Mouse (Mus musculus) CD8-positive naive resting alpha-beta T cell, adult 2 months (primary cell): ENCODE measurements at regions not wholly inside any gene's neighbourhood (a gene's known extent, or its start where the extent isn't known, plus 50 kb on each side); places are given as distances from the start of the nearest gene placed in this dataset.

Experiments used
- DNase-seq, 2 experiments: peaks; one replicate each; pipeline ENCODE4 v3.0.0; 2022; ENCODE audit warnings: low read depth in 2 of 2, low spot score in 2 of 2

DNA sequence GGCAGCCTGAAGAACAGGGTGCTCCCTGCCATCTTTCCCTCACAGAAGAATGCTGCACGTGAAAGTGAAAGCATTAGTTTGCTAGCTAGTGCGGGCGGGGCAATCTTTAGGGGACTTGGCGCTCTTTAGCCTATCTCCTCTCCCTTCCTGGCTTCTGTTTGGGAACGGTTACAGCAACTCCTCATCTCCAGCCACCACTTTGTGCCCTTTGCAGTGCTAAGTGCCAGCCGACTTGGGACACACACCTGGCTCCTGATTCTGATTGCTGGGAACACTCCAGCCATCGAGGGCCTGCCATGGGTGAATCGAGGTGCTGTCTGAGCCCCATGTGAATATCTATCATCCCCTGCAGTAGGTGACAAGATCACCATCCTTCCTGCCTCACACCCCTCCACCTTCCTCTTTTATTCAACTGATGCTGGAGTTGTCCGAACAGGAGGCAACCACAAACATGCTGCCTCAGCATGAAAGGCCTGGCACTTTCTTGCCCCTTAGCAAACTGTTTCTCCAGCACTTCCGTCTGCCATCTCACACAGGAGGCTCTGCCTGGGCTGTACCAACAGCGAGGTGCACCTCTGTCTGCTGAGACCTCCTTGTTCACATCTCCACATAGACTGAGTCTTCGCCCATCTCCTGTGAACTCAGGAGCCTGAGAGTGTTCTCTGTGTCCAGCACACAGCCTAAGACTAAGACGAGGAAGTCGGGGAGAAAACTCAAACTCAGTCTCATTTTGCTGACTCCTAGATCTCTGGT is 66.2 kb upstream of the Glrp1 start:
- no peak for DNase-seq

DNA sequence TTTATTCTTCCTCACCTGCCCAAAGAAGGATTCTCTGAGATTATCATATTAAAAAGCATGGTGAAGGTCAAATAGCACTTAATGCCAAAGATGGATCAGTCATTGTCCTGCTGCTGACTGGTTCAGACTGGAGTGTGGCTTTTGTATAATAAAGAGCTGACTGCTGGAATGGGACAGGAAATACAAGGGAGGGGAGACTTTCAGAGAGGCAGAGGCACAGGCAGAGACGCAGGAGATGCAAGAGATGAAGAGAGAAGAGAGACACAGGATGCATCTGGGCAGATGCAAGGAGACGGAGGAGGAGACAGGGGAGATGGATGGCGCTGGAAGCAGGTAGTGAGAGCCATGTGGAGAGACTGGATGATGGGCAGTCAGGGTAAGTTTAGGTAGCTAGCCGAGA is 65.4 kb upstream of the Glrp1 start:
- DNase-seq: no peak

DNA sequence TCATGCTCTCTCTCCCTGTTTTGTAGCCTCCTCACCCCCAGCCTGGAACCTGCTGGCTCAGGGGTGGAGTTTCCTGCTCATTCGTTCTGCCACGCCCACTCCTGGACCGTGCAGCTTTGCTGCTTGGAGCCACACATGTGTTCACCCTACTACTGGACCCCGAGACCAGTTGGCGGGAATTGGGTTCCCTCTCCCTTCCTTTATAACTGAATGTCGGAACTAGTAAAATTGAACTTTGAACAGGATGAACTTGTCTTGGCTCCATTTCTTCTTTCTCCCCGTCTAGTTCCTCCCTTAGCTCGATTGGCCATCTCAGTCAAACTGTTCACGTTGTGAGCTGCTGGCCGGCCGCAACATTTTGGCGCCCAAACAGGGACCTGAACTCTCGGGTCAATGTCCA is 62.3 kb upstream of the Glrp1 start:
- no peak for DNase-seq

DNA sequence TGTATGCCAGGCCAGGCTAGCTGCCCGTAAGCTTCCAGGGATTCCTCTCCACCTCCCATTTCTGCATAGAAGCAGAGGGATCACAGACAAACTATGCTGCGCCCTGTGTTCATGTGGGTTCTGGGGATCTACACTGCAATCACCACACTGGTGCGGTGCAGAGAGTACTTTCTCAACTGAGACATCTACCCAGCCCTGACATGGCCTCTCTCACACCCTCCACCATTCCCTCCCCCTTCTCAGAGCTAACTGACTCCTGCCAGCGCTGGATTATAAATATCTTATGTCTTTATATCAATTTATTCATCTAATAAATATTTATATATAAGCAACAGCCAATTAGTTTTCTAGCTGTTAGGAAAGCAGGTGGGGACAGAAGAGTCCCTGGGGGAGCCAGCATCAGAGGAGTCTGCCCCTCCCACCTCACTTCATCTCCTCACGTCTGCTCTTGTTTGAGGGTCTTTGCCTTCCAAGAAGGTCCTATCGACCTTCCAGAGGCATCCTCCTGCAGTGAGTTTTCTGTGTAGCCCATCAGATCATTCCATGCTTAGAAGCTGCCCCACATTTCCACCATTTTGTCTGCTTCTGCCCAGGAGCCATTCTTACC is 58.7 kb upstream of the Glrp1 start:
- DNase-seq: no peak

DNA sequence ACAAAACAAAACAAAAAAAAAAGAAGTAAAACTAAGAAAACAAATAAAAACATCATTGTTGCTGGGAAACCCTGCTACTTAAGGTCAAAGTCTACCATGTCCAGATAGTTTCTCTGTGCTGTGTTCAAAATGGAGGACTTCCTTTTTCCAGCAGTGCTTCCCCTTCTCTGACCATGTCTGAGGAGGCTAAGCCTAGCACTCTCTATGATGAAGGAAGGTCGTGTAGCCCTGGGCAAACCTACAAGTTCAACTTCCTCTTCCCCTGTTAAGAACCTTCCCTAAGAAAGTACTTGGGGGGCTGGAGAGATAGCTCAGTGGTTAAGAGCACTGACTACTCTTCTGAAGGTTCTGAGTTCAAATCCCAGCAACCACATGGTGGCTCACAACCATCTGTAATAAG is 57.3 kb upstream of the Glrp1 start:
- DNase-seq: no peak

DNA sequence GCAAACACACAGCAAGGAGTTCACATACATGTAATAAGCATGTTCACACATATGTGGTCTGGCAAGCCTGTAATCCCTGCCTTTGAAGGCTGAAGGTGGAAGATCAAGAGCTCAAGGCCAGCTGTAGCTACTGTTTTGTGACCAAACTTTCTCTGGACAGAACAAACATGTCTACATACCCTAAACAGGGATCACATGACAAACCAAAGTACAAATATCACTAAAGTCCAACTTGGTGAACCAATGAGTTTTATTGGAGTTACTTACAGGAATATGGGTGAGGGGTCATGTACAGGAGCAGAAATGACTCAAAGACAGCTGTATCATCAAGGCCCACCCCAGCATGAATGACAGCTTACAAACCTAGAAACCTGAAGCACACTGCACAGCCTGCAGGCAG is 56.6 kb upstream of the Glrp1 start:
- no peak for DNase-seq

DNA sequence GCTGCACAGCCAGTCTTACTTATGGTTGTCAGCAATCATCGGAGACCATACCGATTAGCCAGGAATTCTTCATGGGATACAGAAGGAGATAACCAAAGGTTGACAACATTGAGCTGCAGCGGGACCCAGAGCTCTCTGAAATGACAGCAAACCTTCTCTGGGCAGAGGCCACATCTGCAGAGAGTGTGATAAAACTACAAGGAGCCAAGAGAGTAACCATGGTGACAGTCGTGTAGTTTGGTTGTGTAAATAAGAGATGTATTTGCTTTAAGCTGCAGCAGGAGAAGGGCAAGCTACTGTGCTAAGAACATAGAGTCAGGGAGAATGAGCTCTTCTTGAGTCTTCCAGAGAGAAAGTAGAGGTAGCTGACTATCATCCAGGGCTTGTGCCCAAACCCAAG is 55.0 kb upstream of the Glrp1 start:
- no peak for DNase-seq

DNA sequence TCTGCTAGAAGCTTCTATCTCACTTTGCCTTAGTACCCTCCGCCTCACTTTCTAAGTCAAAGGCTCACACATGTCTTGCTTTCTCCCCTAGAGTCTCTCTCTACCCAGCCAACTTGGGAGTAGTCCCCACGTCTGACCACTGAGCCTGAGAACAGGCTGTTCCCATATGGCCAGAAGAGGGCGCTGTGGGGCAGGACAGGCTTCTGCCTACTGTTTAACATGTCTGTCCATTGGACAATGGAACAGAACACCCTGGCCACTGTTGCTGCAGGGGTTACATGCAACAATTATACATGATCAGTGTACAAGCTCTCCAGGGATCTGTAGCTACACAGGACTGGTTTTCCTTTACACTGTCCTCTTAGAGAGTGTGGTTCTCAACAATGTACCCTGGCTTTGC is 52.5 kb upstream of the Glrp1 start:
- peak; percentile 85 to 90 for DNase-seq

DNA sequence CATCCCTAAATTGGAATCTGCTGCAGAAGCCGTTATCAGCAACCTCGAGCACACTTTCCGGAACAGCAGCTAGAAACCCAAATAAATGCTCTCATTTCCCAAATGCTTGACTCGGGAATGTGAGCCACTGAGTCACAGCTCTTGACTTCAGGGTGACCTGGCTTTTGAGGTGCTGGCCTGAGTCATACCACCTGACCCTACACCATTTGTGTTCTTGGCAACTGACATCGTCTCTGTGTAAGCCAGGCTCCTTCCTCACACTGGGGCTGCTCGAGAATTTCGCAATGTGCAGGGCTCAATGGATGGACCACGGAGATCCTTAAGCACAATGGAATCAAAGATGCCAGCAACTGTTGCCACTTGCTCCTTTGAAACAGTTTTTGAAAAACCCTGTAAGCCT is 50.9 kb upstream of the Glrp1 start:
- DNase-seq: no peak
